Mouse (Mus musculus): ENCODE results near the gene Smarca4. TPM values are rescaled to one million over a fixed set of nuclear protein-coding genes. Genes with fewer than 3 reads are reported as not detected.

The Smarca4 gene
- polyA plus RNA-seq, 1 experiment, result 37.7 TPM

- WGBS, result under 1% methylated on average over 47 of the region's 47 CpGs
Measured at GRCm38 (mm10) chr9:21723377-21724146, 107.6 kb downstream of the Smarca4 start, which contains the start of gene Ldlr. TSS of gene Ldlr (plus strand) at chr9:21723483.

GRCm38 (mm10) chr9:21724147-21724536 is 108.2 kb downstream of the Smarca4 start:
- TF ChIP-seq POLR2A (IDR thresholded peaks at IDR 0.05; ENCODE audit: borderline replicate concordance, extremely low read depth, low read depth, low read length) (peak; percentile 63; the same call in 1 of the 2 replicates), CTCF (IDR thresholded peaks at IDR 0.05; ENCODE audit: insufficient read depth, low read length) (no peak)
- peak overlapping the region; percentile 86 for H3K4me3 ChIP-seq (replicated peaks; ENCODE audit: extremely low read depth, low read depth, low read length)
- WGBS, result 3% methylated on average over 18 of the region's 18 CpGs
- DNase-seq, result peak; percentile 85
- H3K4me1 ChIP-seq (ENCODE audit: control insufficient read depth, insufficient read depth, low read length), result peaks cover 4% of the 10 kb centered on the region

More at GRCm38 (mm10) chr9:21723377-21724146, 107.6 kb downstream of the Smarca4 start, which contains the start of gene Ldlr:
- Histone ChIP-seq H3K4me1 (ENCODE audit: control insufficient read depth, insufficient read depth, low read length) (peaks cover 4% of the 10 kb centered on the region; the same call in 1 of the 2 replicates), H3K4me3 (replicated peaks; ENCODE audit: extremely low read depth, low read depth, low read length) (peak within 1 kb of the TSS; percentile 86)
- peak; percentile 86; the same call in 1 of the 2 replicates for TF ChIP-seq POLR2A (IDR thresholded peaks at IDR 0.05; ENCODE audit: borderline replicate concordance, extremely low read depth, low read depth, low read length)
- no peak for TF ChIP-seq CTCF (IDR thresholded peaks at IDR 0.05; ENCODE audit: insufficient read depth, low read length)
- peak; percentile 80 for DNase-seq

GRCm38 (mm10) chr9:21725224-21726121 is 109.5 kb downstream of the Smarca4 start:
- TF ChIP-seq CTCF (IDR thresholded peaks at IDR 0.05; ENCODE audit: insufficient read depth, low read length), result no peak
- TF ChIP-seq POLR2A (IDR thresholded peaks at IDR 0.05; ENCODE audit: borderline replicate concordance, extremely low read depth, low read depth, low read length), result no peak
- Histone ChIP-seq H3K4me3 (replicated peaks; ENCODE audit: extremely low read depth, low read depth, low read length) (peak overlapping the region; percentile 43), H3K4me1 (ENCODE audit: control insufficient read depth, insufficient read depth, low read length) (peaks cover 4% of the 10 kb centered on the region)
- DNase-seq, result no peak
- 53% methylated on average over 23 of the region's 23 CpGs for WGBS

- DNase-seq, result no peak
- H3K4me3 ChIP-seq (replicated peaks; ENCODE audit: extremely low read depth, low read depth, low read length), result no peak overlapping the region
- 59% methylated on average over 14 of the region's 14 CpGs for WGBS
- TF ChIP-seq CTCF (IDR thresholded peaks at IDR 0.05; ENCODE audit: insufficient read depth, low read length) (no peak), POLR2A (IDR thresholded peaks at IDR 0.05; ENCODE audit: borderline replicate concordance, extremely low read depth, low read depth, low read length) (no peak)
- peaks cover 4% of the 10 kb centered on the region for H3K4me1 ChIP-seq (ENCODE audit: control insufficient read depth, insufficient read depth, low read length)
Measured at GRCm38 (mm10) chr9:21726218-21726975, 110.4 kb downstream of the Smarca4 start.

DNA sequence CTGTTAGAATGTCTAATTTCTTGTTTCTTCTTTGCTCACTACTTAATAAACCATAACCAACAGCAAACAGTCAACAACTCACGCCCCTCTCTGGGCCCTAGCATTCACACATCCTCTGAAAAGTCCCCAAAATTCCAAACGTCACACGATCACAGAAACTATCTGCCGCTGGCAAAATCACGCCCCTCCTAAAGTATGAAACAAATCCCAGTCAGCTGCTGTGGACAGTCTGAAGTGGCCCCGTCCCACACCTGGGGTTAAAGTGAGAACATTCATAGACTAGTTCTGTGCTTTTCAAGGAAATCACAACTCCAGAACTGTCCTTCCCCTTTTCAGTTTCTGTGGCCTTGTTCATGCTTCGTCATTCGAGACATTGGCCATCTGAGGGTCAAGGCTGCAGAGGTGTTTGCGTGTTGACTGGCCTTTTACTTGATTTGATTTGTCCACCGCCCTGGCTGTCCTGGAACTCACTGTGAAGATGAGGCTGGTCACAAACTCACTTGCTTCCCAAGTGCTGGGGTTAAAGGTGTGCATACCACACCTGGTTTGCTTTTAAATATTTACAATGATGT is 112.4 kb downstream of the Smarca4 start:
- H3K4me1 ChIP-seq (ENCODE audit: control insufficient read depth, insufficient read depth, low read length), result peaks cover 2% of the 10 kb centered on the region; the same call in 1 of the 2 replicates
- no peak for TF ChIP-seq POLR2A (IDR thresholded peaks at IDR 0.05; ENCODE audit: borderline replicate concordance, extremely low read depth, low read depth, low read length)
- TF ChIP-seq CTCF (IDR thresholded peaks at IDR 0.05; ENCODE audit: insufficient read depth, low read length), result no peak
- WGBS, result 67% methylated on average over 10 of the region's 10 CpGs
- DNase-seq, result no peak
- H3K4me3 ChIP-seq (replicated peaks; ENCODE audit: extremely low read depth, low read depth, low read length), result no peak overlapping the region

GRCm38 (mm10) chr9:21729264-21729663 is 113.3 kb downstream of the Smarca4 start:
- DNase-seq, result no peak
- Histone ChIP-seq H3K4me3 (replicated peaks; ENCODE audit: extremely low read depth, low read depth, low read length) (no peak overlapping the region), H3K4me1 (ENCODE audit: control insufficient read depth, insufficient read depth, low read length) (peaks cover 2% of the 10 kb centered on the region; the same call in 1 of the 2 replicates)
- 60% methylated on average over 7 of the region's 7 CpGs for WGBS
- no peak for TF ChIP-seq POLR2A (IDR thresholded peaks at IDR 0.05; ENCODE audit: borderline replicate concordance, extremely low read depth, low read depth, low read length)
- no peak for TF ChIP-seq CTCF (IDR thresholded peaks at IDR 0.05; ENCODE audit: insufficient read depth, low read length)

DNA sequence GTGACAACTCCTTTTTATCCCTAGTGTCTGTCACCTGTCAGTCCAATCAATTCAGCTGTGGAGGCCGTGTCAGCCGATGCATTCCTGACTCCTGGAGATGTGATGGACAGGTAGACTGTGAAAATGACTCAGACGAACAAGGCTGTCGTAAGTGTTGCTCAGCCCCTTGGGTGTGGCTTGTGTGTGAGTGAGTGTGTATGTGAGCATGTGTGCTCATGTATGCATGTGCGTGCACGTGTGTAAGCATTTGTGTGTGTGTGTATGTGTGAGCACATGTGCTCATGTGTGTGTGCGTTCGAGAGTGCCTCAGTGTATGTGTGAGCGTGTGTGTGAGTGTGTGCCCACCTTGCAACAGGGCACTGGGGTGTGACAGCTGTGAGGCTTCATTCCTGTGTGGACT is 116.3 kb downstream of the Smarca4 start:
- TF ChIP-seq POLR2A (IDR thresholded peaks at IDR 0.05; ENCODE audit: borderline replicate concordance, extremely low read depth, low read depth, low read length), result 0 out of 2 replicates have a peak, but pooled peaks have one; percentile 8
- no peak for TF ChIP-seq CTCF (IDR thresholded peaks at IDR 0.05; ENCODE audit: insufficient read depth, low read length)
- 92% methylated on average over 9 of the region's 9 CpGs for WGBS
- no peak for DNase-seq
- Histone ChIP-seq H3K4me1 (ENCODE audit: control insufficient read depth, insufficient read depth, low read length) (peaks cover 7% of the 10 kb centered on the region), H3K4me3 (replicated peaks; ENCODE audit: extremely low read depth, low read depth, low read length) (no peak overlapping the region)

DNA sequence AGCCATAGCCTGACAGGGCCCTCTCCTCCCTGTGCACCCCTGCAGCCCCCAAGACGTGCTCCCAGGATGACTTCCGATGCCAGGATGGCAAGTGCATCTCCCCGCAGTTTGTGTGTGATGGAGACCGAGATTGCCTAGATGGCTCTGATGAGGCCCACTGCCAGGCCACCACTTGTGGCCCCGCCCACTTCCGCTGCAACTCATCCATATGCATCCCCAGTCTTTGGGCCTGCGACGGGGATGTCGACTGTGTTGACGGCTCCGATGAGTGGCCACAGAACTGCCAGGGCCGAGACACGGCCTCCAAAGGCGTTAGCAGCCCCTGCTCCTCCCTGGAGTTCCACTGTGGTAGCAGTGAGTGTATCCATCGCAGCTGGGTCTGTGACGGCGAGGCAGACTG is 117.5 kb downstream of the Smarca4 start:
- TF ChIP-seq CTCF (IDR thresholded peaks at IDR 0.05; ENCODE audit: insufficient read depth, low read length), result no peak
- Histone ChIP-seq H3K4me3 (replicated peaks; ENCODE audit: extremely low read depth, low read depth, low read length) (no peak overlapping the region), H3K4me1 (ENCODE audit: control insufficient read depth, insufficient read depth, low read length) (peaks cover 7% of the 10 kb centered on the region)
- WGBS, result 93% methylated on average over 17 of the region's 17 CpGs
- no peak for DNase-seq
